Mouse (Mus musculus) olfactory bulb, adult 2 months (tissue): ENCODE results near the gene Racgap1. TPM values are rescaled to one million over a fixed set of nuclear protein-coding genes. Genes with fewer than 3 reads are reported as not detected.

Experiments used
- H3K27ac ChIP-seq: fragments of 200-500 bp; 2 replicates; pipeline ENCODE4 v1.5.1; 2012; ENCODE audit warnings: low read depth, low read length; ENCODE audit not compliant: insufficient read depth
- H3K4me1 ChIP-seq: fragments of 200-500 bp; 2 replicates; pipeline ENCODE4 v1.6.1; 2012; ENCODE audit warnings: low read length; ENCODE audit not compliant: control insufficient read depth, insufficient read depth
- H3K4me3 ChIP-seq: fragments of 200-500 bp; 2 replicates; pipeline ENCODE4 v1.5.1; 2012; ENCODE audit warnings: mild to moderate bottlenecking, low read depth, low read length, moderate library complexity; ENCODE audit not compliant: insufficient read depth
- CTCF ChIP-seq: fragments of 200-500 bp; IDR thresholded peaks from 2 replicates; pipeline ENCODE4 v1.5.1; 2012; ENCODE audit warnings: low read depth, mild to moderate bottlenecking, low read length, moderate library complexity; ENCODE audit not compliant: insufficient read depth
- POLR2A ChIP-seq: fragments of 200-500 bp; IDR thresholded peaks from 2 replicates; pipeline ENCODE4 v1.6.1; 2012; ENCODE audit warnings: mild to moderate bottlenecking, low read depth, low read length, moderate library complexity; ENCODE audit not compliant: insufficient read depth
- WGBS: fragments of 180-500 bp; shearing (Covaris S2); methylation state at CpG from one replicate; pipeline ENCODE4 v1.1.7; 2018; 5-methylcytosine and 5-hydroxymethylcytosine counted together
- polyA plus RNA-seq: library from polyadenylated mRNA; stranded (reverse); fragments of >200 nt; gene quantifications from 2 replicates; pipeline ENCODE4 v1.2.4, GENCODE M21; 2012; ENCODE audit warnings: low replicate concordance; ENCODE audit not compliant: missing spikeins, insufficient read depth, insufficient read length

Racgap1 gene
- polyA plus RNA-seq, 1 experiment, result not detected

GRCm38 (mm10) chr15:99653876-99654275 is 2.4 kb upstream of the Racgap1 start:
- no peak overlapping the region for H3K4me3 ChIP-seq
- H3K27ac ChIP-seq, result no peak overlapping the region
- 9% methylated on average over 21 of the region's 21 CpGs for WGBS
- TF ChIP-seq CTCF, result no peak
- TF ChIP-seq POLR2A, result no peak
- peaks cover 12% of the 10 kb centered on the region for H3K4me1 ChIP-seq

- H3K27ac ChIP-seq, result no peak overlapping the region
- WGBS, result 21% methylated on average over 8 of the region's 8 CpGs
- H3K4me3 ChIP-seq, result no peak overlapping the region
- TF ChIP-seq CTCF (no peak), POLR2A (no peak)
- H3K4me1 ChIP-seq, result peaks cover 12% of the 10 kb centered on the region
These were observed 1.8 kb upstream of the Racgap1 start for GRCm38 (mm10) chr15:99653291-99653690.

- H3K4me3 ChIP-seq, result no peak overlapping the region
These were observed 772 bp upstream of the Racgap1 start for GRCm38 (mm10) chr15:99651984-99652872.

GRCm38 (mm10) chr15:99650304-99650703 is 1.2 kb downstream of the Racgap1 start:
- Histone ChIP-seq H3K4me1 (peaks cover 17% of the 10 kb centered on the region), H3K27ac (no peak overlapping the region), H3K4me3 (no peak overlapping the region)
- WGBS, result 59% methylated on average over 2 of the region's 2 CpGs
- TF ChIP-seq POLR2A, result no peak
- TF ChIP-seq CTCF, result no peak

More at GRCm38 (mm10) chr15:99651984-99652872, 772 bp upstream of the Racgap1 start:
- Histone ChIP-seq H3K27ac (no peak overlapping the region), H3K4me1 (peaks cover 12% of the 10 kb centered on the region)
- 68% methylated on average over 10 of the region's 10 CpGs for WGBS
- TF ChIP-seq POLR2A (no peak), CTCF (no peak)

GRCm38 (mm10) chr15:99649067-99649761 is 2.2 kb downstream of the Racgap1 start:
- no peak for TF ChIP-seq CTCF
- TF ChIP-seq POLR2A, result no peak
- peaks cover 20% of the 10 kb centered on the region for H3K4me1 ChIP-seq
- WGBS, result 49% methylated on average over 6 of the region's 6 CpGs
- no peak overlapping the region for H3K4me3 ChIP-seq
- H3K27ac ChIP-seq, result no peak overlapping the region

- Histone ChIP-seq H3K4me1 (peaks cover 12% of the 10 kb centered on the region), H3K27ac (no peak overlapping the region), H3K4me3 (no peak overlapping the region)
- TF ChIP-seq CTCF, result no peak
- TF ChIP-seq POLR2A, result no peak
- 45% methylated on average over 4 of the region's 4 CpGs for WGBS
These were observed 3.1 kb downstream of the Racgap1 start for GRCm38 (mm10) chr15:99648326-99648725.

GRCm38 (mm10) chr15:99644776-99645175 is 6.7 kb downstream of the Racgap1 start:
- H3K4me1 ChIP-seq, result peaks cover 9% of the 10 kb centered on the region
- H3K4me3 ChIP-seq, result no peak overlapping the region
- WGBS, result 32% methylated on average over 7 of the region's 7 CpGs
- TF ChIP-seq POLR2A, result no peak
- TF ChIP-seq CTCF, result no peak
- no peak overlapping the region for H3K27ac ChIP-seq

- TF ChIP-seq CTCF (no peak), POLR2A (no peak)
- WGBS, result 84% methylated on average over 10 of the region's 10 CpGs
- H3K4me1 ChIP-seq, result peaks cover 9% of the 10 kb centered on the region
- no peak overlapping the region for H3K4me3 ChIP-seq
- no peak overlapping the region for H3K27ac ChIP-seq
These were observed 7.6 kb downstream of the Racgap1 start for GRCm38 (mm10) chr15:99643832-99644231.

- Histone ChIP-seq H3K4me1 (peaks cover 9% of the 10 kb centered on the region), H3K4me3 (no peak overlapping the region), H3K27ac (no peak overlapping the region)
- WGBS, result 89% methylated on average over 6 of the region's 6 CpGs
- TF ChIP-seq POLR2A (no peak), CTCF (no peak)
These were observed 8.8 kb downstream of the Racgap1 start for GRCm38 (mm10) chr15:99642622-99643021.
